Mouse (Mus musculus) forebrain, embryonic 15.5 days (tissue): ENCODE data around the gene Apoc2. TPM values are rescaled to one million over a fixed set of nuclear protein-coding genes. Genes with fewer than 3 reads are reported as not detected.

ENCODE experiments used
- ATAC-seq: fragments of 200-750 bp; cut with Nextera tagmentation; replicated peaks from 2 replicates; pipeline ENCODE4 v1.8.0; 2017; ENCODE audit warnings: mild to moderate bottlenecking, moderate TSS enrichment, moderate library complexity
- H3K27ac ChIP-seq: fragments of 300-500 bp; sonication (generic); replicated peaks from 2 replicates; pipeline ENCODE4 v1.5.1; 2015; ENCODE audit warnings: mild to moderate bottlenecking, inconsistent platforms
- H3K27me3 ChIP-seq: fragments of 300-500 bp; sonication (generic); 2 replicates; pipeline ENCODE4 v1.6.1; 2015; ENCODE audit warnings: inconsistent platforms
- H3K36me3 ChIP-seq: fragments of 300-500 bp; sonication (generic); 2 replicates; pipeline ENCODE4 v1.6.1; 2015; ENCODE audit warnings: mild to moderate bottlenecking, inconsistent platforms
- H3K4me1 ChIP-seq: fragments of 300-500 bp; sonication (generic); 2 replicates; pipeline ENCODE4 v1.6.1; 2015; ENCODE audit warnings: inconsistent platforms
- H3K4me2 ChIP-seq: fragments of 300-500 bp; sonication (generic); replicated peaks from 2 replicates; pipeline ENCODE4 v1.6.1; 2015; ENCODE audit warnings: mild to moderate bottlenecking, inconsistent platforms
- H3K4me3 ChIP-seq: fragments of 300-500 bp; sonication (generic); 2 replicates; pipeline ENCODE4 v1.5.1; 2015; ENCODE audit warnings: mild to moderate bottlenecking, inconsistent platforms
- H3K9ac ChIP-seq: fragments of 300-500 bp; sonication (generic); replicated peaks from 2 replicates; pipeline ENCODE4 v1.6.1; 2015; ENCODE audit warnings: mild to moderate bottlenecking, inconsistent platforms
- H3K9me3 ChIP-seq: fragments of 300-500 bp; sonication (generic); 2 replicates; pipeline ENCODE4 v1.6.1; 2016; ENCODE audit warnings: inconsistent platforms
- WGBS: fragments of 180-500 bp; shearing (Covaris S2); methylation state at CpG from one replicate; pipeline ENCODE4 v1.1.7; 2015; ENCODE audit warnings: mixed read lengths; 5-methylcytosine and 5-hydroxymethylcytosine counted together
- polyA plus RNA-seq: library from polyadenylated mRNA; unstranded; fragments of >200 nt; fragmentation: Nextera tagmentation; extraction: Ambion mirVana; gene quantifications from 2 replicates; pipeline ENCODE4 v1.2.1, GENCODE M21; 2015

Gene Apoc2
- polyA plus RNA-seq, 1 experiment from 2014 or later: not detected

DNA sequence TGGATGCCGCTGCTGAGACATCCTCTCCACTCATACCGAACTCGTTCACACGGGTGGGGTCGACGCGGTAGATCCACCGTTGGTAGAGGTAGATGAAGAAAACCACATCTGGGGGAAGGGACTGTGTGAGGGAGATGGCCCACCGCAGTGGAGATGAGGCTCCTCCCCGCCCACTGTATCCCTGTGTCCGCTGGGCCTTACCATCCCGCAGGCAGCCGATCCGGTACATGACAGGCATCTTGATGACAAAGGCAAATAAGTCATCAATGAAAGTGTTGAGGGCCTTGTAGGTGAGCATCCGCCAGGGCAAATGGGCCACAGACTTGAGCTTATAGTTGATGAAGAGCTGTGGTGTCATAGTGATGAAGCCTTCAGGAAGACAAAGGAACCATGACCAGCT lies 43.9 kb downstream of the Apoc2 start:
- no peak overlapping the region for H3K27ac ChIP-seq
- ATAC-seq: no peak
- WGBS: 95% methylated on average over 15 of the region's 15 CpGs
- no peak overlapping the region for H3K4me3 ChIP-seq
- H3K4me1 ChIP-seq: peaks cover 7% of the 10 kb centered on the region
- peaks cover 70% of the 10 kb centered on the region for H3K36me3 ChIP-seq
- no peak overlapping the region for H3K4me2 ChIP-seq
- no peaks in the 10 kb centered on the region for H3K9me3 ChIP-seq
- no peaks in the 10 kb centered on the region for H3K27me3 ChIP-seq
- H3K9ac ChIP-seq: no peak overlapping the region

DNA sequence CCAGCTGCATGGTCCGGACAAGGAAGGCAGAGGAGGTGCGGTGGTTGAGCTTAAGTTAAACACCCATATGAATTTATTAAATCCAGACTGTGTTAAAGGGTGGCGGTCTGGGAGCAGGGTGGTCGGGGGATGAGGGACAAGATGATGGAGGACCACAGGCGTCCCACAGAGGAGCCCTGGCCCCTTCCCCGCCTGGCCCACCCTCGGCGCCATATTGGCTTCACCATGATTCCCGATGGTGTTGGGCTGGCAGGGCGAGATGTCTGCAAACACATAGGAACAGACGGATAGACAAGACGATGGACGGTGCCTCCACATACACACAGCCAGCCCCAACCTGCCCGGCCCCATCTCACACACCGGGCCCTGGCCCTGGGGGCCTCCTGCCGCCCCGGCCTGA lies 44.5 kb downstream of the Apoc2 start:
- Histone ChIP-seq H3K4me1 (peaks cover 13% of the 10 kb centered on the region), H3K9me3 (no peaks in the 10 kb centered on the region), H3K27me3 (no peaks in the 10 kb centered on the region), H3K36me3 (peaks cover 64% of the 10 kb centered on the region), H3K4me2 (no peak overlapping the region), H3K4me3 (no peak overlapping the region), H3K27ac (no peak overlapping the region), H3K9ac (no peak overlapping the region)
- ATAC-seq: no peak
- 93% methylated on average over 17 of the region's 17 CpGs for WGBS

DNA sequence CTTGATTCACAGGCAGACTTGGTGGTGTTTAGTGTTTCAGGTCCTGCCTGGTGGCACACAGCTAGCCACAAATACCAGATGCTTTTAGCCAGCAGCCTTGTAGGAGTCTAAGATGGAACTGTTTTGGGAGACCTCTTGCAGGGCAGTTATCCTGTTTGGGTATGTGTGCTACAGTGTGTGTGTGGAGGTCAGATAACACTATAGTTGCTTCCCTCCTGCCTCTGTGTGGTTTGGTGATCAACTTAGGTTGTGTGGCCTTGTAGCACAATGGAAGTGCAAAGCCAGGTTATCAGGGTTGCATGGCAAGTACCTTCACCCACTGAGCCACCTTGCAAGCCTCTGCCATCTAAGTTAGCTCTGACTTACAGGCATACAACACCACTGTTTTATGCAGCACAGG lies 45.0 kb downstream of the Apoc2 start:
- Histone ChIP-seq H3K4me1 (peaks cover 15% of the 10 kb centered on the region), H3K4me3 (no peak overlapping the region), H3K27me3 (no peaks in the 10 kb centered on the region), H3K9me3 (no peaks in the 10 kb centered on the region), H3K36me3 (peaks cover 59% of the 10 kb centered on the region), H3K27ac (no peak overlapping the region), H3K9ac (no peak overlapping the region), H3K4me2 (no peak overlapping the region)
- no peak for ATAC-seq

DNA sequence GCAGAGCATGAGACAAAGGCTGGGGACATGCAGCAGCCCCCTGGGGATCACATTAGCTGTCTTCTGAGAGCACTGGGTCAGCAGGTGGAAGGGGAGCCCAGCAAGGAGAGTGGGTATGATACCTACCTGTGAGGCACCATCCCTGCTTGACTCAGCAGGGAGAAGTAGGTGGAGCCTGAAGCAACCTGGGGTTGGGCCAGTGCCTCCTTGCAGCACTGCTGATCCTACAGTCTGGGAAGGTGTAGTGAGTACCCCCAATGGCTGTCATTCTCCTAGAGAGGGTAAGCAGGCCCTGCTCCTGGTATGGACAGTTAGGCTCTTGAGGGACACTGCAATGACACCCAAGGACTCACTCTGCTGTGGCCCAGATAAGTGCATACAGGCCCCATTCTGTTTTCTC lies 45.5 kb downstream of the Apoc2 start:
- Histone ChIP-seq H3K4me3 (no peak overlapping the region), H3K9ac (no peak overlapping the region), H3K4me1 (peaks cover 15% of the 10 kb centered on the region), H3K4me2 (no peak overlapping the region), H3K27me3 (no peaks in the 10 kb centered on the region), H3K27ac (no peak overlapping the region), H3K36me3 (peaks cover 54% of the 10 kb centered on the region), H3K9me3 (no peaks in the 10 kb centered on the region)
- no peak for ATAC-seq

DNA sequence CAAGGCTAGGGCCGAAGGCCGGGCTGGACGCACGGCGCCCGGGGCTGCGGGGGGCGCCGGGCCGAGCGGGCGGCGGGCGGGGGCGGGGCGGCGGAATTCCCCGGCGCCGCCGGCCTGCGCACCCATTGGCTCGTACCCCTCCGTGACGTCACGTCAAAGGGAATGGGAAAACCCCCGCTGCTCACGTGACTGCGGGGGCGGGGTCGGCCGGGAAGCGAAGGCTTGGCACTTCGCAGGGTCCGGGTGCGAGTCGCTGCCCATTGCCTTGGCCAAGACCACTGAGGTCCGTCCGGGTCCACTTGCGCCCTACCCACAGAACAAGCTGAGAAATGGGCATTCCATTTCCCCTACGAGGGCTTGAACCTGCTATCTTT lies 48.4 kb downstream of the Apoc2 start, which contains the start of gene Relb:
Relb (minus strand) TSS at position 78 of the 374 bp plus-strand sequence.
- peak within 1 kb of the TSS; percentile 89 for H3K4me3 ChIP-seq
- no peaks in the 10 kb centered on the region for H3K9me3 ChIP-seq
- no peaks in the 10 kb centered on the region for H3K27me3 ChIP-seq
- WGBS: under 1% methylated on average over 35 of the region's 41 CpGs
- peak; percentile 68 for ATAC-seq
- peaks cover 27% of the 10 kb centered on the region for H3K36me3 ChIP-seq
- peaks cover 15% of the 10 kb centered on the region for H3K4me1 ChIP-seq
- H3K27ac ChIP-seq: peak within 1 kb of the TSS; percentile 74
- peak within 1 kb of the TSS; percentile 99 for H3K4me2 ChIP-seq
- peak within 1 kb of the TSS; percentile 53 for H3K9ac ChIP-seq

DNA sequence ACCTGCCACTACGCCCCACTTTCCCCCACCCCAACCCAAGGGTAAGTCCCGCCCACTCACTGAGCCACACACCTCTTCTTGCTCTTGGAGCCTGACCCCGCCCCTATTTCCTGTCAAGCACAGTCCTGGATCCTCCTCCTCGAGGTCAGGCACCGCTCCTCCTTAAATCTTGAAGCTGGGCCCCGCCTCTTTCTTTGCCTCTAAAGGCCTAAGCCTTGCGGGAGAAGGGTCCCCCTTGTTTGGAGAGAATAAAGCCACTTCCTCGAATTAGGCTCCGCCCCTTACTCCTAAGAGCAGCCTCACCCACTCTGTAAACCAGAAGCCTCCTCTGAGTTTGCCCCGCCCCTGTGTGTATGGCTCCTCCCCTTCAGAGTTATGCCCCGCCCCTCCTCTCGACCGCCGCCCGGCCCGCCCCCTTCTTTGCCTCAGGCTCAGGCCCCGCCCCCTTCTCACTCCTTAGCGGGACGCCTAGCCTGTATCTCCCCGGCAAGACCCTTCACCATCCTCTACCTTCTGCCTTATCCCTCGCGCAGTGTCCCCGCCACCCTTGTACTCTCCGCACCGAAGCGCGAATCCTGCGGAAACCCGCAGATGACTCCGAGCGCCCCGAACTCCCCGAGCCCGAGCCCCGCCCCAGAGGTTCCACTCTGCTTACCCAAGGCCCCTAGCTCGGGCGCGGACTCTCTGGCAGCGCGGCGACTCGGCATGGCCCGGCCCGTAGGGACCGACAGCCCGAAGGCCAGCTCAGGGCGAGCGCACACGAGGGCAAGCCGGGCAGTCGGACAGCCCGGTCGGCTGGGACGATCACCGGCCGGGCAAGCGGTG lies 49.0 kb downstream of the Apoc2 start:
- Histone ChIP-seq H3K9me3 (no peaks in the 10 kb centered on the region), H3K27ac (peak overlapping the region; percentile 74), H3K27me3 (no peaks in the 10 kb centered on the region), H3K4me1 (peaks cover 15% of the 10 kb centered on the region), H3K9ac (peak overlapping the region; percentile 53), H3K36me3 (peaks cover 21% of the 10 kb centered on the region), H3K4me3 (peak overlapping the region; percentile 89), H3K4me2 (peak overlapping the region; percentile 99)
- peak; percentile 86 for ATAC-seq
- WGBS: under 1% methylated on average over 57 of the region's 57 CpGs

DNA sequence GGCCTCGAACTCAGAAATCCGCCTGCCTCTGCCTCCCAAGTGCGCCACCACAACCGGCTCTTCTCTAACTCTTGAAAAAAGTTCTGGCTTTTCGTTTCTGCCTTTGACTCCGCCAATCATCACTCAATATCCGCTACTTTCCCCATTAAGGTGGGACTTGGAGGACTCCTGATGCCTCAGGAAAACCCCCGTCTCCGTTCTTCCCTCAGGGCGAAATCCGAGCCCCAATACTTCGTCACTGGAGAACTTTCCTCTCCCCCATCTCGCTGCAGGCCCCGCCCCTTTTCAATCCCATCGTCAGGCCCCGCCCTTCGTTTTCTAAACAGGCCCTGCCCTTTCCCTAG lies 49.6 kb downstream of the Apoc2 start:
- no peak; the same call in 1 of the 2 replicates for ATAC-seq

DNA sequence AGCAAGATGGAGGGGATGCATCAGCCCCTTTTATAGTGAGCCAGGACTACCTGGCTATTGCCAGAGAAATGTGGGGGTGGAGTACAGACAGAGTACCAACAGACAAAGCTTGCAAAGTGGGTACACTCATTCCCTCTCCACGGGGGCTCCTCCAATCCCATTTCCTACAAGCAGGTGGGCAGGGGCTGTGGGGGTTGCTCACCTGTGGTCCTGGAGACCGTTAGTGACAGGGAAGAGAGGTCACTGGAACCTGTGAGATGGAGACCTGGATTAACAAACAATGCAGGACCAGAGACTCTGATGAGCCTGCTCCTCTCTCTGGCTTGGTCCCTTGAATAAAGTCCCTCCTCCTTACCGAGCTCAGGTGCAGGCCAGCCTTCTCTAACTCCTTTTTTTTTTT lies 50.0 kb downstream of the Apoc2 start:
- Histone ChIP-seq H3K4me2 (no peak overlapping the region), H3K27ac (no peak overlapping the region), H3K4me3 (no peak overlapping the region), H3K4me1 (peaks cover 15% of the 10 kb centered on the region), H3K9me3 (no peaks in the 10 kb centered on the region), H3K9ac (no peak overlapping the region), H3K27me3 (no peaks in the 10 kb centered on the region), H3K36me3 (peaks cover 10% of the 10 kb centered on the region; the same call in 1 of the 2 replicates)
- ATAC-seq: no peak
- 72% methylated on average over 3 of the region's 3 CpGs for WGBS

More for the DNA sequence above, 49.6 kb downstream of the Apoc2 start:
- H3K9me3 ChIP-seq: no peaks in the 10 kb centered on the region
- peak overlapping the region; percentile 99 for H3K4me2 ChIP-seq
- 19% methylated on average over 17 of the region's 17 CpGs for WGBS
- H3K4me1 ChIP-seq: peaks cover 15% of the 10 kb centered on the region
- peaks cover 15% of the 10 kb centered on the region for H3K36me3 ChIP-seq
- H3K27ac ChIP-seq: peak overlapping the region; percentile 74
- no peak overlapping the region; the same call in 1 of the 2 replicates for H3K9ac ChIP-seq
- peak overlapping the region; percentile 89 for H3K4me3 ChIP-seq
- no peaks in the 10 kb centered on the region for H3K27me3 ChIP-seq

DNA sequence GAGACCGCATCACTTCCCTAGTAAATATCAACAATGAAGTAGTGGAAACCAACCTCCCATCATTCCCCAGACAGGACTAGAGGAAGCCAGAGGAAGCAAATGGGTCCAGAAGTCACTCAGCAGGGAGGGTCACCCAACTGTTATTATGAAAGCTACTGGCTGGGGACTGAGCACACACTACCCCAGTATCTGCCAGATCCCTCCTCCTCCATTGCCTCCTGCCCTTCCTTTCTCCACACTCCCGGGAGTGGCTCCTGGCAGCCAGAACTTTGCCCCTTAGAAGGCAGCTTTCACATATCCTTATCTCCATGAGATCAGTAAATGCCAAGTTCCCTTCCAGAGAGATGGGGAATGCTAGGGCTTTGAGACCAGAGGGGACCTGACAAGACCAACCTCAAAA lies 54.3 kb downstream of the Apoc2 start:
- H3K9ac ChIP-seq: no peak overlapping the region
- no peak overlapping the region for H3K4me2 ChIP-seq
- no peak overlapping the region for H3K27ac ChIP-seq
- 79% methylated on average over 2 of the region's 2 CpGs for WGBS
- peaks cover 4% of the 10 kb centered on the region; the same call in 1 of the 2 replicates for H3K27me3 ChIP-seq
- peaks cover 10% of the 10 kb centered on the region for H3K4me1 ChIP-seq
- no peak for ATAC-seq
- H3K4me3 ChIP-seq: no peak overlapping the region
- H3K9me3 ChIP-seq: no peaks in the 10 kb centered on the region
- H3K36me3 ChIP-seq: no peaks in the 10 kb centered on the region

DNA sequence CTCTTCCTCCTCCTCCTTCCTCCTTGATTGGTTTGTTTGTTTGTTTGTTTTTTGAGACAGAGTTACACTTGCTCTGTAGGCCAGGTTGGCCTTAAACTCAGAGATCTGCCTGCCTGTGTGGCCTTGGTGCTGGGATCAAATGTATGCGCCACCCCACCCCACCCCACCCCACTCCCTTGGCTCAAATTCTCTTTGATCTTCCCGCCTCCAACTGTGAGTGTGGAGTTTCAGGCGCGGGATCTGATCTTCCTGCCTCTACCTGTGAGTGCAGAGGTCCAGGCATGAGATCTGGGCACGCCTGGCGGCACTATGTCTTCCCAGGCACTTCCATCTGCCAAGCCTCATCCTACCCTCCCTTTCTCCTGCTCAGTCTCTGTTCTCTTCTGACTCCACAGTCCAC lies 55.5 kb downstream of the Apoc2 start:
- Histone ChIP-seq H3K9me3 (no peaks in the 10 kb centered on the region), H3K27ac (no peak overlapping the region), H3K9ac (no peak overlapping the region), H3K4me3 (no peak overlapping the region), H3K4me1 (peaks cover 5% of the 10 kb centered on the region; the same call in 1 of the 2 replicates), H3K4me2 (no peak overlapping the region), H3K36me3 (no peaks in the 10 kb centered on the region), H3K27me3 (peaks cover 4% of the 10 kb centered on the region; the same call in 1 of the 2 replicates)
- WGBS: 38% methylated on average over 6 of the region's 6 CpGs
- no peak for ATAC-seq
